Mouse (Mus musculus): ENCODE results near the gene Alkal2. TPM values are rescaled to one million over a fixed set of nuclear protein-coding genes. Genes with fewer than 3 reads are reported as not detected.

The Alkal2 gene
- 1 to 10 TPM in 1 of 2 experiments, under 1 TPM in 1; 0.68 to 1.7 TPM for total RNA-seq (2021)
- long read RNA-seq, experiment 1, partial matches to known transcripts = 0 of 4 reads
- long read RNA-seq, experiment 1, other reads (novel, unspliced or antisense) = 1 of 4 reads
- long read RNA-seq, experiment 2, partial matches to known transcripts = 0 of 4 reads
- long read RNA-seq, experiment 2, other reads (novel, unspliced or antisense) = 1 of 4 reads

DNA sequence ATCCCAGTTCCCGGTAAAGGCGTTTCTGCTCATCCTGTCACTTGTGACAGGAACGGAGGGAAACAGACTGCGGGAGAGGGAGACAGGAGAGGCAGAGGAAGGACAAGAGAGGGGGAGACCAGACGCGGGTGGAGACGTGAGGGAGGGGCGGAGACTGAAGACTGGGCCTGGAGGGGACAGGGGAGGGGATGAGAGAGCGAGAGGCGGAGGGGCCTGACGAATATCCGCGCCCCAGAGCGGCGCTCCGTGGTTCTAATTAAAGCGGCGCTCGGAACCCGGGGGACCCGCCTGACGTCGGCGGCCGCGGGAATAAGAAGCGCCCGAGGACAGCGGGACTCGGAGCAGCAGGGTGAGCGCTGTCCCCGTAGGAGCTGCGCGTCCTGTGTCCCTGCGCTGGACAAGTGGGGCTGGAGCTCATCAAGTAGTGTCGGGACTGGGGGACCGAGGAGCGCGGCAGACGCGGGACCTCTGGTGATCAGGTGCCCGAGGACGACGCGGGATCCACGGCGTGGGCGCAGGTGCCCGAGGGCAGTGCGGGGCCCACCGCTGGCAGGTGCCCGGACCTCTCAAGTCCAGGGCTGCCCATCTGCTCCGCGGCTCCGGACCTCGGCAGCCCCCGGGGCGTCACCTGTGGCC, at the start of gene Alkal2:
Alkal2 (plus strand) TSS at position 337 of the 636 bp plus-strand sequence.
- DNase-seq = peak; percentile 14
- intact Hi-C loops (cut with DNase I; ENCODE audit: low total_unique reads) = no loop called here

DNA sequence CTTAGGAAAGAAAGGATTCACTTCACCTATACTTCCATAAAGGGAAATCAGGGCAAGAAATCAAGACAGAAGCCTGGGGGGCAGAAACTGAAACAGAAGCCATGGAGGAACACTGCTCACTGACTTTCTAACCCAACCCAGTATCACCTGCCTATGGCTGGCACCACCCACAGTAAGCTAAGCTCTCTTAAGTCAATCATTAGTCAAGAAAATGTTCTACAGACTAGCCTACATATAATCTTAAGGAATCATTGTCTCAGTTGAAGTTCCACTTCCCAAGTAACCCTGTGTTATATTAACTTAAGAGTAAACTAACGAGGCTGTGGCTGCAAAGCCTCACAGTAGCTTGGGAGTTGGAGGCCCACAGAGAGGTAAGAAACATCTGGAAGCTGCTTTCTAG, 35.6 kb upstream of the Alkal2 start:
- DNase-seq = no peak
- intact Hi-C loops (cut with DNase I; ENCODE audit: low total_unique reads) = no loop called here

DNA sequence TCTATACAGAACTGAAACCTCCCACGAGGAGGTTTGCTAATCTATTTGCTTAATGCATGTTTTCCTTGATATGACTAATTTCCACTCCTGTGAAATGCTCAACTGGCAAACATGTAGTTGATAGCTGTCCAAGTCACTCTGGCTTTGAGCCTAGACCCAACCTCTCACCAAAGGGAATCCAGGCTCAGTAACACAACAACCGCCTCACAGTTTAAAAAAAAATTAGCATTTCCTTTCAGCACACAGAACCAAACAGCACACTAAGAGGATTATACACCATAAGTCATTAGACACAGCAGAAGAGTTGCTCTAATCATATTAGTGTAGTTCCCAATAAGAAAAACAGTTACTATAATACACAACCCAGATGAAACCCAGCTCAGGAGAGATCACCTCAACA, 33.2 kb upstream of the Alkal2 start:
- intact Hi-C loops (cut with DNase I; ENCODE audit: low total_unique reads) = no loop called here
- DNase-seq = no peak

DNA sequence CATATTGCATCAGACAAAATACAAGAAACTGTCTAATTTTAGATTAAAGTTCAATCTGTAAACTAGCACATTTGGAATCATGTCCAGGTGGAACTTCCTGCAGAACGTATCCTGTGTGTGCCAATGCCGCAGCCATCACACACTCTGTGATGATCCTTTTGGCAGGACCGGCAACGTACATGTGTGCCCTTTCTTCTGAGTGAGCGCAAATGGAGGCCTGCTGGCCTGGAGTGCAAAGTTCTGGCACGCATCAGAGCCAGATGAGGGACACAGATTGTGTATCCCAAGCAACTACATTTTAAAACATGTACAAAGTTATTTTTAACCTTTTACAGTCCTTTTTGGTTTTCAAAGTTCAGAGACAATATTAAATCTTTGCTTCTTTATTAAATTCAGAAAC, 32.3 kb upstream of the Alkal2 start:
- no peak for DNase-seq
- intact Hi-C loops (cut with DNase I; ENCODE audit: low total_unique reads) = no loop called here

DNA sequence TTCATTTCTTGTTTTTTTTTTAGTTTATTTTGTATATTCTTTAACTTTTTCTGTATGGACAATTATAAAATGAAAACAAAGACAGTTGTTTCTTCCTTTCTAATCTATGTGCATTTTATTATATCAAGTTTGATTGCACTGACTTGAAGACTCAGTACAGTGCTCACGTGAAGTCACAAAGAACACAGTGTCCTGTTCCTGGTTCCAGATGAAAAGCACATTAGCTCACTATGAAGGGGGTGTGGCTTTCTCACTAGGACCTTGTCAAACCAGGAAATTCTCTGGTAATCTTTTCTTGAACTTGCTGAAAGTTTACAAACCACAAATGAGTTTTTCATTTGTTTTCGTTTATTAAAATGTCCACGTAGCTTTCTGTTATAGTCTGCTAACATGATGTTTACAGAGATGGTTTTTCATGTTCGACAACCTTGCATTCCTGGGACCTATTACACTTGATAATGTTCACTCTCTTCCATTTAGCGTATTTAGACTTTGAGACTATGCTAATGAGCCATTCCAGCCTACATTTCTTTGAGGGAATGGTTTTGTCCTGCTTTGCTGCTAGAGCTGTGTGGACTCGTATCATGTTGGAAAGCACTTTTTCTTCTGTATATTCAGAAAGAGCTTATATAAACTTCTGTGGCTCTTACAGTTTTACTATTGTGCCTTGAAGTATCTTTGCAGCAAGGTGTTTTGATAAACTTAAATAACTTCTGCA, 28.5 kb upstream of the Alkal2 start:
- DNase-seq = no peak
- intact Hi-C loops (cut with DNase I; ENCODE audit: low total_unique reads) = no loop called here

DNA sequence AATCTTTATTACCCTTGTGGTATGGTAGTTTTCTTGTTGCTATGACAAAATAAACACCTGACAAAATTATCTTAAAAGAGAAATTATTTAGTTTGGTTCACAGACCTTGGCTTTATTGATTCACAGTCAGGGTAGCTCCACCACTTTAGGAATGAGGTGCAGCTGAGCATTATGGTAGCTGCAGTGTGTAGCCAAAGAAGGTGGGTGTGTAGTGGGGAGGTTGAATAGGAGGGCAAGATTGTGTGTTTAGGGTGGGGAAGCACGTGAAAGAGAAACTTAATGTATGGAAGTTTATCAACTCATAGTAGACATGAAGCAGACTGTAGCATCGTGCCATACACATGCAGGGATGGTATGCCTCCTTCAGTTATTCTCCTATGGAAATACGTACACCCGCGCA, 27.9 kb upstream of the Alkal2 start:
- intact Hi-C loops (cut with DNase I; ENCODE audit: low total_unique reads) = no loop called here
- DNase-seq = no peak

DNA sequence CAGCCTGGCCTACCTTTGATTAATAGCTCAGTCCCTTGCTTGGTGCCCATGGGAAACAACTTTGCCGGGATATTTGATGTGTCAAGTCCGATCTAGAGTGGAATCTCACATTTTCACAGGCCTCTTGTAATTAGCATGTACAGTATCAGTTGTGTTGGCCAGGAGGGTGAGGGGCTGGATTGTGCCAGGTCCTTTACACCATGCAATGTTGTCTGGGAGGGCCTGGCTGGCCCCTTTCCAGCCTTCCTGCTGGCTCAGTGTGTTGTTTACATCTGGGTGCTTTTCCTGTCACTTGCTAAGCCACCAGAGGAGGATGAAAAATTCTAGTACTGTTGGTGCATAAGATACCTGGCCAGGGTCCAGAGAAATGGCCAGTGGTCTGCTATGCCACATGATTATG, 19.8 kb upstream of the Alkal2 start:
- intact Hi-C loops (cut with DNase I; ENCODE audit: low total_unique reads) = no loop called here
- DNase-seq = no peak

DNA sequence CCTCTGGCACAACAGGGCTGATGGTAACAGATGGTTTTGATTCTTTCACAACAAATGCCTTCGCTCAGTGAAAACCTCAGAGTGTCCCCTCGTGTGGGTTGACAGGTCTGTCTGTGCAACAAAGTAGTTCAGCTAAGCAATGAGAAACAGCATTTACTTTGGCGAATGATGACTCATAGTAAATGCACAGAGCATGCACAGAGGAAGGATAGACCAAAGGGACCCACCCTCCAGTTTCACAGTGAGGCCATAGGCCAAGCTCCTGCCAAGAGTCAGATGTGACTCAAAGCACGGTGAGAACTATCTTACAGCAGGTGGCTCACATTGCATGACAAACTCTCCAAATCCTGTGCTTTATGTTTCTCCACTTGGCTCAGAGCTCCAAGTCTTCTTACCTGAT, 18.3 kb upstream of the Alkal2 start:
- intact Hi-C loops (cut with DNase I; ENCODE audit: low total_unique reads) = no loop called here
- no peak for DNase-seq

DNA sequence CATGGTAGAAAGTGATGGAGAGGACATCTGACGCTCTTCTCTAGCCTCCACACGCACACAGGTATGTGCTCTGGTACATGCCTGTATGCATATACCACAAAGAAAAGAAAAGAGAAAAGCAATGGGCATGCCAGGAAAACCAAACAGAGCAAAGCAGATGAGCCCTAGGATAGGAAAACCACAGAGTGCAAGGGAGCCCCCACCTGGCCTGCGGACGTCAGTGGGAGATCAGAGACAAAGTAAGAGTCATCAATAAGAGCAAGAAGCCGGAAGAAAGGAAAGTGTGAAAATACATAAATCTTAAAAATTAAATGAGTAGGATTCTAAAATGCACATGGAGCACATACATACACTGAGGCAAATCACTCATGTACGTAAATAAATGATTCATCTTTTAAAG, 4.7 kb upstream of the Alkal2 start:
- no peak for DNase-seq
- intact Hi-C loops (cut with DNase I; ENCODE audit: low total_unique reads) = no loop called here

DNA sequence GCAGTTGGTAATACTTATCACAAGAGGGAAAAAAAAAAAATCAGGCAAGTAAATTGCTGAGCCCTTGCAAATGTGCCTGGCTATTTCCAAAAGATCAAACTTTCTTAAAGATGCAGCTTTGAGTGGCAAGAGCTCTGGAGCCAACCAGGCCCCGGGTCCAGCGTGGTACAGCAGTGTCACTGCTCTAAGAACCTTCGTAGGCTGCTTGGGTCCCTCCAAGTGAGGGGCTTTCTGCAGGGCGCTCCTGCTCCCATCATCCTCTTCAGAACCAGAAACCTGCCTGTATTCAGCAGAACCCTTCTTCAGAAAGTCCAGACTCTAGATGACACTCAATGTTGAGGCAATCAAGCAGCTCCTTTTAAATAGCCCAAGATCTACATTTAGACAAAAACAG, 533 bp upstream of the Alkal2 start:
- no peak for DNase-seq
- intact Hi-C loops (cut with DNase I; ENCODE audit: low total_unique reads) = no loop called here

DNA sequence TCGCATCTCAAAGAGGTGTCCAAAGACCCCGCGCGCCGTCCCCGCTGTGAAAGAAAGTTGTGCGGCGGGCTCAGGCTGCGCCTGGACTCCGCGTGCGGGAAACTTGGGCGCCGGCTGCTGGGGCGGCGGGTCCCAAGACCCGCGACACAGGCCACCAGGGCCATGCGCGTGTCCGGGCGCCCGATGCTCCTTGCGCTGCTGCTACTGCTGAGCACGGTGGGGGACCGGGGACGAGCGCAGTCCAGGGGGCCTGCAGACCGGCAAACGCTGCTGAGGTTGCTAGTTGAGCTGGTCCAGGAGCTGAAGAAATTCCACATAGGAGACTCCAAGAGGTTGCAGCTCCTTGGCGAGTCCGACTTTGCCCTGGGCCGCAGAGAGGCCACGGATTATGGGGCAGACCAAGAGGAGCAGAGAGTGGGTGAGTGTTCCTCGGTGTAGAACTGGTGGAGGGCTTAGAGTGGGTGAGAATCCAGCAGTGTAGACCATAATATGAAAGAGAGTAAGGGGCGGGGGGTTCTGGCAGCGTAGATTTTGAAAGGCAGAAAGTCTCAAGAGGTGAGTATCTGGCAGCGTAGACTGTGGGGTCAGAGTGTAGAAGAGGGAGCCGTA, 604 bp downstream of the Alkal2 start:
- DNase-seq = no peak
- intact Hi-C loops (cut with DNase I; ENCODE audit: low total_unique reads) = no loop called here

DNA sequence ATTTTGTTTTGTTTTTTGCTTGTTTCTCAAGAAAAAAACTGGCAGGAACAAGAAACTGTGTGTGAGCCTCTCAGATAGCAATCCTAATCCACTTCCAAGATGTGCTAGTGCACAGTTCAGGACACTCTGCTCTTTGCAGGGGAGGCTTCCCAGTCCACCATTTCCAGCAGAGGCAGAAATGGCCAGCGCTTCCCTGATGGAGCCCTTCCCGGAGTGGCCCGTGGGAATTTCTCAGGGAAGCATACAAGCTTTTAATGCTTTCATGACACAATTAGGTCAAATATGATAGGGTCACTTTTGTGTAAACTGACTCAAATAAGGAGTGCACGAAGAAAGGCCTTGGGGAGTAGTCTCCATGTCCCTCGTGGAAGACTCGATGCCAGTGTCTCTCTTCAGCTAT, 1.8 kb downstream of the Alkal2 start:
- intact Hi-C loops (cut with DNase I; ENCODE audit: low total_unique reads) = no loop called here

DNA sequence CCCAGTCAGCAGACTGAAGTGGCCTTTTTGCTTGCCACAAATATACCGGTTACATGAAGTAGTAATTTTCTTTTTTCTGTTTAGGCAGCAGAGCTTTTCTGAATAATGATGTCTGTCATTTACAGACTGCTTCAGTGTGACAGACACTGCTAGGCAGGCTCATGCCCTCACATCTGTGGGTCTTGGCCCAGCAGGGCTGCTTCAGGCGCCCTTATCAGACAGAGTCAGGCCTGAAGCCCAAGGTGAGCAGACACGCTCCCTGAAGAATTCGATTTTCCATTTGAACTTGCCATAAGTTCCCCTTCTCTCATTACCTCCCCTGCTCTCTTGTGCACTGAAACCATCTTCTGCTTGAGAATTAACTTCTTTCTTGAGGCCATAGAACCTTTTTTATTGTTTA, 3.9 kb downstream of the Alkal2 start:
- DNase-seq = no peak
- intact Hi-C loops (cut with DNase I; ENCODE audit: low total_unique reads) = no loop called here

More for the DNA sequence above, 1.8 kb downstream of the Alkal2 start:
- DNase-seq = peak; percentile 23

DNA sequence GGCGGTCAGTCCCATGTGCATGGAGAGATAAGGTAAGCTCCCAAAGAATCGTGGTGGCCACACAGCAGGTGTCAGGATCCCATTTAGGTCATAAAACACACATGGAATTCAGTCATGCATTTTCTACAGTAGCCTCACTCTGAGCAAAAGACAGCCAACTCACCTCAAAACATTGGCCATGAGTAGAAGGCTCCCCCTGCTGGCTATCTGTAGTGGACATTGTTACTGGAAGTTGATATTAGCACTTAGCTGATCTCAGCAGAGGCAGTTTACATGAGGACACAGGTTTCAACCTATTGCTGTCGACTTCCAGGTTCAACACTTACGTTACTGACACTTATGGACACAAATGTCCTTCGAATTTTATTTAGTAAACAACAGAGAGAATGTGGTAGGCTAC, 5.9 kb downstream of the Alkal2 start:
- intact Hi-C loops (cut with DNase I; ENCODE audit: low total_unique reads) = loop anchor here (5.0 kb wide), 1 partner anchor 293 kb away; no protein-coding TSS in a partner anchor
- peak; percentile 40 for DNase-seq

DNA sequence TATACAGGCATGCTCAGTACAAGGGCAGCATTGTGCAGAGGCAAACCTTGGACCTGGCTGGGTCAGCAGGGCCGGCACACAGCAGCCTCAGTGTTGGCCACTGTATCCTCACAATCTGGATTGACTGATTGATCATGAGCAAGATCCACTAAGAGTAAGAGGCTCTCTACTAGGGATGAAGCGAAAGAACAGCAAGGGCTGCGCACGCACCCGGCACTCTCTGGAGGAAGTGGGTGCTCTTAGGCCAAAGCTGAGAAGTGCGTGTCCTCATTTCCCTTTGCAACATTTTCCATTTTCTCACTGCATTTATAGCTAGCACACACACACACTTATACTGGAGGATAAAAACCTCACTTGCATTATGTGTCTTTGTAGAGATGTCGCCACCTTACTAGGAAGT, 7.3 kb downstream of the Alkal2 start:
- intact Hi-C loops (cut with DNase I; ENCODE audit: low total_unique reads) = loop anchor here (5.0 kb wide), 1 partner anchor 294 kb away; no protein-coding TSS in a partner anchor
- DNase-seq = no peak

DNA sequence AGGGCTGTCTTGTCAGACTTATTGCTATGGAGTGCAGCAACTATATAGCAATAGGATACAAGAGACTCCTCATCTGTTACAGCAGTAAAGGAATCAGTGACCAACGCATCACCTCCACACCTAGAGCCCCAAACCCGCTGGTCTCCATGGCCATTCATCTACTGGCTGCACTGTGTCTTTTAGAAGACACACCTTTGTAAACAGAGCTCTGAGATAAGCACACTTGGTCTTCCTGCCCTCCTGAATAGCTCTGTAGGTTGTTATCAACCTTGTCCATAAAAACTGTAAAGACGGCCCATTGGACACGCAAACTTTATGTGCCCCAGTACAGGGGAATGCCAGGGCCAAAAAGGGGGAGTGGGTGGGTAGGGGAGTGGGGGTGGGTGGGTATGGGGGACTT, 12.9 kb downstream of the Alkal2 start:
- no peak for DNase-seq
- intact Hi-C loops (cut with DNase I; ENCODE audit: low total_unique reads) = no loop called here

DNA sequence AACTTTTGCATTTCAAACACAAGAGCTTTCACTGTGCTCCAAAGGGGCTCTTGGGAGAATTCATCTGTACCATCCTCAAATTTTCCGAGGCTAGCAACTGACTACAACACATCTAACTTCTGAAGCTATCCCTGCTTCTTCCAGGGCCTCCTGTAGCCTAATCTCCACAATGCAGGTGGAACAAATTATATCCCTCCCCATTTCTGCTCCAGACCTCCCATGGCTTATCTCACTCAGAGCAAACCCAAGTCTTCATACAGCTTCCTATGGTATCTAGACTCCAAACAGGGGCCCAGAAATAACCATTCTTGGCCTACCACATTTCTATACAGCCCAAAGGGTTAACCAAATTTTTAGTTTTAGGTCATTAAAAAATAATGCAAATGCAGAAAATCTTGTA, 24.5 kb downstream of the Alkal2 start:
- intact Hi-C loops (cut with DNase I; ENCODE audit: low total_unique reads) = no loop called here
- DNase-seq = no peak

DNA sequence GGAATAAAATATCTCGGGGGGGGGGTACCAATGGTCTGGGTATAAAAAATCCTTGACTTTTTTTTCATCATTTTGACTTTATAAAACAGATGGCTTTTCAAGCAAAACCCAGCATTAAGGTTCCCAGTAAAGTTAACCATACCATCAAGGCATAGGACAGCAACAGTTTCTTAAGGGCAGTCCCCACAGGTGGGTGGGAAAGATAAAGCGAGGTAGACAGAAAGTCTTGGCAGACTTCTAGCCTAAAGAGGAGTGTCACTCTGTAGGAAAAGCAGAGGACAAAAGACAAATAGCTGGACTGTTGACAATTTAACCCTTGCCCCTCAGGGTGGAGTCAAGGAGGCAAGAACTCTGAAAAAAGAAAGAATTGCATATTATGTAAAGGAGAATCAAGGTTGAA, 25.8 kb downstream of the Alkal2 start:
- DNase-seq = no peak
- intact Hi-C loops (cut with DNase I; ENCODE audit: low total_unique reads) = no loop called here

DNA sequence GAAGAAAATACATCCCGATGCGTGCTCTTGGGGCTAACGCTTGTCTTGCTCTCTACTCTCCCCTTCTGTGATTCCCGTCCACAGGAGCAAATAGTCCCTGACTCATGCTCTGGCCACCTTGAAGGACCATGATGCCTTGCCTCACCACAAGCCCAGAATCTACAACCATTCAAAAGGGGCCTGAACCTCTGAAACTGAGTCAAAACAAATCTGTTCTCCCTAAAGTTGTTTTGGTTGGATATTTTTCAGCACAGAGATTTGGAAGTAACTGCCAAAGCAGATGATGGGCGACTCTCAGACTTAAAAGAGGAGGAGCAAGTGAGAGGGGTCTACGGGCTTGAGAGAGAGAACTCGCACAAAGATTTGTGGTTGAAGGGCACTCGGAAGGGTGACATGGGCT, 26.7 kb downstream of the Alkal2 start:
- DNase-seq = no peak
- intact Hi-C loops (cut with DNase I; ENCODE audit: low total_unique reads) = no loop called here

DNA sequence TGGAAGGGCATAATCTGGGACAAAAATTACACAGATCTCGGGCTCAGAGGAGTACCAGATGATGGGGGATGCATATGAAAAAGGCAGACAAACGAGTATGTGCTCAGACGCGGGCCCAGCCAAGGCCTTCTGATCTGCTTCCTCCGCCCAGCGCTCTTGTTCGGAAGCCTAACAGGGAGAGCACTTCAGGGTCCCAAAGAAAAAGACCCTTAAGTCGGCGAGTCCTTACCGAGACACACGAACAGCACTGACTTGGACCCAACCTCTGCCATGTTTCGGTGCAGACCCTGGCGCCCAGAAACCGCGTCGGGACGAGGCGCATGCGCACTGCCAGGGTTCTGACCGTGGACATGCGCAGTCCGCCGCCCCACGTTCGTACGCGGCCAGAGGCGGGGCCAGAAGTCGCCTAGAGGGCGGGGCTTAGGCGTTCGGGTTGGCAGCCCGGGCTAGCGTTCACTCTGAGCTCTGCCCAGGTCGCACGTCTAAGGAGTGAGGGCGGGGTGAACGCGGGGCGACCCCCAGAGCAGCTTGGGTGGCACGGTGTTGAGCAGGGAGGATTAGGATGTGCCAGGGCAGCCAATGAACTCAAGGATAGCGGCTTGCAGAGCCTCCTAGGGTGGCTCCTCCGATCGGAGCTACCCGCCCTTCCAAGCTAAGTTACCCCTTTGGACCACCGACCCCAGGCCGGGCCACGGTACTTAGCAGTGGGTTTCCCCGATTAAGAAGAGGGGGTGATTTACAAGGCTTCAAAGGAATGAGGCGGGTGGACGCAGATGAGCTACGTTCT, 27.3 kb downstream of the Alkal2 start, which contains the start of the genes Acp1 and Sh3yl1:
Acp1 (minus strand) TSS at position 329 of the 787 bp plus-strand sequence.
Sh3yl1 (plus strand) TSS at position 408 of the 787 bp plus-strand sequence.
- intact Hi-C loops (cut with DNase I; ENCODE audit: low total_unique reads) = no loop called here
- DNase-seq = peak; percentile 94

Data from gastrocnemius, postnatal 14 days (tissue).